Mouse (Mus musculus): Measurements from ENCODE around the gene Rbpj.

- TF ChIP-seq POLR2A (IDR thresholded peaks at IDR 0.05; ENCODE audit: insufficient read length, low read depth) (no peak), E2F4 (IDR thresholded peaks at IDR 0.05; ENCODE audit: insufficient read depth) (no peak), MYOD1 (IDR thresholded peaks at IDR 0.05; ENCODE audit: control insufficient read depth in 1 of 3, insufficient read length in 2 of 3, low read depth in 2 of 3) (no peak), POLR2AphosphoS2 (IDR thresholded peaks at IDR 0.05; ENCODE audit: insufficient read length, low read depth) (no peak), MAX (IDR thresholded peaks at IDR 0.05; ENCODE audit: low read depth) (no peak), USF1 (IDR thresholded peaks at IDR 0.05; ENCODE audit: low read depth) (no peak)
These were observed 86.0 kb downstream of the Rbpj start for GRCm38 (mm10) chr5:53551910-53552309.

All from myocyte (in vitro differentiated cells).